Mouse (Mus musculus): ENCODE measurements around the gene Aldoc.

Aldoc gene

GRCm38 (mm10) chr11:78332676-78333075, 9.9 kb downstream of the Aldoc start:
- DNase-seq (ENCODE audit: low spot score): no peak

- no peak for DNase-seq (ENCODE audit: low spot score)
These were observed 11.2 kb downstream of the Aldoc start for GRCm38 (mm10) chr11:78333992-78334391.

GRCm38 (mm10) chr11:78337040-78337439, 14.3 kb downstream of the Aldoc start:
- no peak for DNase-seq (ENCODE audit: low spot score)

- no peak for DNase-seq (ENCODE audit: low spot score)
These were observed 18.9 kb downstream of the Aldoc start for GRCm38 (mm10) chr11:78341702-78342101.

GRCm38 (mm10) chr11:78343381-78344327, 20.9 kb downstream of the Aldoc start, which contains the start of gene Unc119:
Unc119 (plus strand) TSS chr11:78343482.
- no peak for DNase-seq (ENCODE audit: low spot score)

GRCm38 (mm10) chr11:78344328-78344889, 21.6 kb downstream of the Aldoc start:
- DNase-seq (ENCODE audit: low spot score): no peak

- DNase-seq (ENCODE audit: low spot score): no peak
These were observed 22.3 kb downstream of the Aldoc start for GRCm38 (mm10) chr11:78344890-78345715.

- DNase-seq (ENCODE audit: low spot score): no peak
These were observed 23.0 kb downstream of the Aldoc start for GRCm38 (mm10) chr11:78345801-78346200.

GRCm38 (mm10) chr11:78346326-78347069, 23.7 kb downstream of the Aldoc start:
- DNase-seq (ENCODE audit: low spot score): no peak

GRCm38 (mm10) chr11:78347070-78347754, 24.4 kb downstream of the Aldoc start:
- no peak for DNase-seq (ENCODE audit: low spot score)

- no peak for DNase-seq (ENCODE audit: low spot score)
These were observed 25.1 kb downstream of the Aldoc start for GRCm38 (mm10) chr11:78347908-78348307.

- DNase-seq (ENCODE audit: low spot score): no peak
These were observed 25.7 kb downstream of the Aldoc start for GRCm38 (mm10) chr11:78348474-78348873.

GRCm38 (mm10) chr11:78349441-78350358, 26.9 kb downstream of the Aldoc start:
- no peak for DNase-seq (ENCODE audit: low spot score)

GRCm38 (mm10) chr11:78353081-78353480, 30.3 kb downstream of the Aldoc start:
- no peak for DNase-seq (ENCODE audit: low spot score)

GRCm38 (mm10) chr11:78354905-78355304, 32.1 kb downstream of the Aldoc start:
- no peak for DNase-seq (ENCODE audit: low spot score)

- DNase-seq (ENCODE audit: low spot score): no peak
These were observed 32.9 kb downstream of the Aldoc start for GRCm38 (mm10) chr11:78355471-78356238.

GRCm38 (mm10) chr11:78358330-78359007, 35.7 kb downstream of the Aldoc start:
- DNase-seq (ENCODE audit: low spot score): no peak

- DNase-seq (ENCODE audit: low spot score): no peak
These were observed 37.5 kb downstream of the Aldoc start for GRCm38 (mm10) chr11:78360125-78360788.
